Mouse (Mus musculus) CH12.LX (cell line): ENCODE measurements at regions not wholly inside any gene's neighbourhood (a gene's known extent, or its start where the extent isn't known, plus 50 kb on each side); places are given as distances from the start of the nearest gene placed in this dataset.
"Not testable (repeated sequence)": the region's sequence is repeated elsewhere in the genome, so short reads cannot be mapped to it uniquely, and the experiment has no call there.

Experiments used
- DNase-seq: peaks from one replicate; pipeline ENCODE4 v3.0.0-alpha.2; 2013; ENCODE audit errors: extremely low read depth
- H3K27ac ChIP-seq: 2 replicates; pipeline ENCODE4 v1.5.1; 2012; ENCODE audit warnings: low read depth, mild to moderate bottlenecking, control low read depth, moderate library complexity; ENCODE audit not compliant: insufficient read depth
- H3K27me3 ChIP-seq: replicated peaks from 2 replicates; pipeline ENCODE3; 2012; ENCODE audit warnings: inconsistent platforms
- H3K36me3 ChIP-seq, 2 experiments: replicated peaks in 1 of 2; 2 replicates each; pipeline versions ENCODE3 to v1.6.1; 2012; ENCODE audit warnings: inconsistent platforms in 1 of 2, low read length in 1 of 2, mild to moderate bottlenecking in 1 of 2, mixed read lengths in 1 of 2, moderate library complexity in 1 of 2; ENCODE audit not compliant: control insufficient read depth in 1 of 2, insufficient read depth in 1 of 2
- H3K4me1 ChIP-seq, 2 experiments: 2 replicates each; pipeline ENCODE4 v1.6.1; 2012; ENCODE audit warnings: inconsistent platforms in 1 of 2, moderate library complexity in 1 of 2; ENCODE audit not compliant: insufficient read depth in 2 of 2, control insufficient read depth in 1 of 2
- H3K4me2 ChIP-seq: 2 replicates; pipeline ENCODE4 v1.6.1; 2012; ENCODE audit warnings: low read depth, mild to moderate bottlenecking, control low read depth; ENCODE audit not compliant: poor library complexity, insufficient read depth, severe bottlenecking
- H3K4me3 ChIP-seq, 3 experiments: fragments of 150-350 bp in 1 of 3; sonication (generic) in 1 of 3; replicated peaks in 1 of 3; 2 replicates each; pipeline versions ENCODE3 to v1.5.1; 2011 to 2012; ENCODE audit warnings: low read depth in 2 of 3, low read length in 2 of 3, mild to moderate bottlenecking in 2 of 3, moderate library complexity in 2 of 3, control low read depth in 1 of 3, improper control_type of control experiment in 1 of 3, inconsistent platforms in 1 of 3, mixed read lengths in 1 of 3; ENCODE audit not compliant: poor library complexity in 1 of 3
- H3K79me2 ChIP-seq: replicated peaks from 2 replicates; pipeline ENCODE4 v1.6.1; 2012; ENCODE audit warnings: mild to moderate bottlenecking, moderate library complexity; ENCODE audit not compliant: control insufficient read depth, poor library complexity, insufficient read depth, severe bottlenecking; ENCODE audit errors: extremely low read depth
- H3K9ac ChIP-seq: 2 replicates; pipeline ENCODE4 v1.6.1; 2012; ENCODE audit warnings: low read depth, mild to moderate bottlenecking, control low read depth, moderate library complexity; ENCODE audit not compliant: insufficient read depth
- H3K9me3 ChIP-seq: replicated peaks from 2 replicates; pipeline ENCODE3; 2012; ENCODE audit warnings: low read length, inconsistent platforms, mixed read lengths
- ETS1 ChIP-seq: conservative IDR thresholded peaks from 2 replicates; pipeline ENCODE4 v1.6.1; 2012; ENCODE audit warnings: low read depth, mild to moderate bottlenecking, inconsistent platforms, low read length, improper control_type of control experiment, moderate library complexity
- JUN ChIP-seq: IDR thresholded peaks from 2 replicates; pipeline ENCODE4 v1.6.1; 2011; ENCODE audit warnings: low read depth, mild to moderate bottlenecking, low read length, improper control_type of control experiment, moderate library complexity; ENCODE audit not compliant: insufficient read depth
- KAT2A ChIP-seq: IDR thresholded peaks from 2 replicates; pipeline ENCODE4 v1.6.1; 2012; ENCODE audit warnings: low read length, improper control_type of control experiment, inconsistent platforms; ENCODE audit not compliant: insufficient replicate concordance
- MAX ChIP-seq: IDR thresholded peaks from 2 replicates; pipeline ENCODE4 v1.6.1; 2011; ENCODE audit warnings: low read length, improper control_type of control experiment
- MEF2A ChIP-seq: IDR thresholded peaks from 2 replicates; pipeline ENCODE4 v1.6.1; 2014; ENCODE audit warnings: low read depth, mild to moderate bottlenecking, inconsistent platforms, low read length, improper control_type of control experiment, borderline replicate concordance
- MYC ChIP-seq: IDR thresholded peaks from 2 replicates; pipeline ENCODE4 v1.6.1; 2011; ENCODE audit warnings: low read depth, mild to moderate bottlenecking, improper control_type of control experiment, low read length
- NRF1 ChIP-seq: IDR thresholded peaks from 2 replicates; pipeline ENCODE4 v1.6.1; 2014; ENCODE audit warnings: low read depth, mild to moderate bottlenecking, inconsistent platforms, low read length, improper control_type of control experiment, moderate library complexity
- POLR2AphosphoS2 ChIP-seq: IDR thresholded peaks from 2 replicates; pipeline ENCODE4 v1.6.1; 2011; ENCODE audit warnings: low read depth, low read length, improper control_type of control experiment
- RAD21 ChIP-seq: IDR thresholded peaks from 2 replicates; pipeline ENCODE4 v1.6.1; 2011; ENCODE audit warnings: low read depth, mild to moderate bottlenecking, low read length, improper control_type of control experiment, moderate library complexity
- ZKSCAN1 ChIP-seq: IDR thresholded peaks from 2 replicates; pipeline ENCODE4 v1.6.1; 2012; ENCODE audit warnings: low read depth, inconsistent platforms, low read length, improper control_type of control experiment, borderline replicate concordance
- ZNF384 ChIP-seq: IDR thresholded peaks from 2 replicates; pipeline ENCODE4 v1.6.1; 2012; ENCODE audit warnings: low read depth, low read length, improper control_type of control experiment, inconsistent platforms
- dilution Hi-C: fragments of 300-500 bp; cut with MboI; formaldehyde crosslinking; loops from 2 replicates; pipeline ENCODE4 v1.14.3; 2020; ENCODE audit warnings: low sequenced_read_pairs; ENCODE audit not compliant: extremely low pct_unique_long_range_greater_than_20kb, extremely low pct_ligation_motif_present
- in situ Hi-C: fragments of 300-500 bp; cut with MboI; formaldehyde crosslinking; loops from 3 replicates; pipeline ENCODE4 v1.14.3; 2019; ENCODE audit warnings: low sequenced_read_pairs, low pct_ligation_motif_present, low pct_unique_long_range_greater_than_20kb, mixed read lengths

DNA sequence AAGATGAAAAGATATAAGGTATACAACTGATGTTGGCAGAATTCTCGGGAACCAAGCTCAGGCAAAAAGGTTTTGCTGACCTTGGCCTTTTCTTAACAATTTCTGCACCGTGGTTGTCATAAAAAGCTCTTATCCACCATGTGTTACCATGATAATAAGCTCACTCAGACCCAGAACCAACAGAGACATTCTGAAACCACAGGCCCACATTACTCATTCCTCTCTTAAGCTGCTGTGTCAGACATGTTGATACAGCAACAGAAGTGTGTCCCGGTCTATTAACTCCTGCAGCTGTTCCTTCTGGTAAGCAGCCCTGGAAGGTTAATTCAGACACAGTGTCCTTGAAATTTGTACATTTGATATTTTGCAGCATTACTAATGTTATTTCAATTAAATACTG, 167.9 kb downstream of the Car2 start (continued):
- TF ChIP-seq POLR2AphosphoS2 (no peak), ZKSCAN1 (no peak), JUN (peak; percentile 58), KAT2A (0 out of 2 replicates have a peak, but pooled peaks have one; percentile 15), ZNF384 (no peak), MEF2A (peak; percentile 59), NRF1 (no peak), MAX (peak; percentile 53; the same call in 1 of the 2 replicates), MYC (0 out of 2 replicates have a peak, but pooled peaks have one; percentile 65), RAD21 (peak; percentile 0), ETS1 (peak; percentile 73)
- TF ChIP-seq, all 38 proteins: peak for 16

DNA sequence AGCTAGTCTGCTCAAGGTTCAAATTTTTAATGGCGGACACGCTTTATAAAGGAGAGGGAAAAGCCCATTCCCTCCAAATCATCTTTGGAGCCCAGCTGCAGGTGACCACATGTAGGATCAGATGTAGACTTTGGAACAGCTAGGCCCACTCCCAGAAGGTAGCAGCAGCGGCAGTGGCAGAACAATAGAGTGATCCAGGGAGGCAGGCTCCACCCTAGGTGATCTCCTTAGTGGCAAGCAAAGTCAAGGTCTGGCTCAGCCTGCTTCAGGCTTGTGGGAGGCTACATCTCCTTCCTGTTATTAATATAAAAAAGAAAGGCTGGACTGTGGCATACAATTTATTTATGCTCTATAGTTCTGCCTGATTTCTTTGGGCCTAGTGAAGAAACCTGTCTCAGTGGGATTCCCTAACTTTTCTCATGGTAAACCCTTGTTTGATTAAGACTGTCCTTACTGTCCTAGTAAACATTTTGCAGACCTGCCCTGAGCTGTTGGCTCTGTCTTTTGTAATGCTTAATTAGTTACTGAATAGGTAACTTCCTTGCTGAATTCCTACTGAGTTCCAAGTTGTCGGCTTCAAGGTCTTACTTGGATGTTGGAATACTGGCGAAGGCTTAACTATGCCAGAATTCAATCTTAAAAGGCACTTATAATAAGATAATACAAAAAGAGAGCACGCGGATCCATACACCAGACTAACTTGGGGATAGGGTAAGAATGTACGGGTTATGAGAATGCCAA, 169.6 kb downstream of the Car2 start:
- H3K9ac ChIP-seq, H3K27ac ChIP-seq, H3K4me3 ChIP-seq, dilution Hi-C loops, H3K4me2 ChIP-seq, H3K27me3 ChIP-seq, DNase-seq, H3K36me3 ChIP-seq, H3K9me3 ChIP-seq, H3K79me2 ChIP-seq: not testable (repeated sequence)
- peaks cover 0 to 15% of the 10 kb centered on the region in 2 experiments; a peak in 2 of 4 replicates for H3K4me1 ChIP-seq
- in situ Hi-C loops = loop anchor here (25.0 kb wide), 1 partner anchor 168 kb away; the partner anchor contains the start of gene Car2

DNA sequence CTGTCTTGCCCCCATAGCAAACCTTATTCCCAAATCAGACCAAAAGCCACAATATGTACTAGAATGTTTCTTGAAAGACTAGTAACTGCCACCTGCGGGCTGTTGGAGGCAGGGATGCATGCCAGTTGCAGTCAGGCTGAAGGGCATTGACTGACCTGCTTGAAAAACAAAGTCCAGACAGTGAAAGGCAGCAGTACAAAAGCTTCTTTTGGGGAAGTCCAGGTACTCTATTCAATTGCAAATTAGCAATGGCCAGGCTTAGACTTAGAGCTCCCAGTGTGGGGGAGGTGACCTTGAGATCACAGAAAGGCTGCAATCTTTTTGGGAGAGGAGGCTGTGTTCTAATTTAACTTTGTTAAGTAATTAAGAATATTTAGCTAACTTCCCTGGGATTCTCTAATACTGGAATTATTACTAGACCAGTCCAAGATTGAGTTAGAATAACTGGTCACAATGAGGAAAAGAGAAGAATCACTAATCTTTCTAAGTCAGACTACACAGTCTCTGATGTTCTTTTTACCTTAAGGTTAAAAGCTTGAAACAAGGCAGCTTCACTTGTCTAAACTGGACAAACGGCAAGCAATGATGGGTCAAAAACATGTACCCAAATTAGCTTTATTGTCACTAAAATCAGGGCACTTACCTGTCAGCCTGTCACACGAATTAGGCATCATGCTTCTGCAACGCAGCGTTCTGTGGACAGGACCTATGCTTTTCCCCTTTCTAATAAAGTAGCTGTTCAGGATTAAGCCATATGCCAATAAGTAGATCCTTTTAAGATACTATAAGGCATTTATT, 170.9 kb downstream of the Car2 start:
- H3K79me2 ChIP-seq, H3K9ac ChIP-seq, H3K36me3 ChIP-seq, H3K27me3 ChIP-seq, H3K4me2 ChIP-seq, H3K9me3 ChIP-seq, DNase-seq, H3K4me3 ChIP-seq, dilution Hi-C loops, H3K27ac ChIP-seq: not testable (repeated sequence)
- in situ Hi-C loops = loop anchor here (25.0 kb wide), 1 partner anchor 170 kb away; the partner anchor contains the start of gene Car2
- H3K4me1 ChIP-seq = peaks cover 0 to 15% of the 10 kb centered on the region in 2 experiments; a peak in 2 of 4 replicates
